Mouse (Mus musculus): Measurements from ENCODE around the gene Prkca.

The Prkca gene

DNA sequence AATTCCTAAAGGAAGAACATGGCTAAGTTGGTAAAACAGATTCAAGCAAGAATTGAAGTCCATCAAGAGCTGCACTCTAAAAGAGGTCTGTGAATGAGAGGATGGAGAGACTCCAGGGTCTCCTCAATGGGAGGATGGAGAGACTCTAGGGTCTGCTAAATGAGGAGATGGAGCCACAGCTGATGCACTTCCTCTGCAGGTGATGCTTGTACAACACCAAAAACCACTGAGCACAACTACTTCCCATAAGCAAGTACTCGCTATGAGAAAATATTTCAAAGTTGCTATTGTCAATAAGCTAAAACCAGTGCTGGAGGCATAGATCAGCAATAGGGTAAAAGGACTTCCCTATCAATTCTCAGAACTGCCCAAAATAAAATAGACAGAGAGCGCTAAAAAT lies 137.1 kb downstream of the Prkca start:
- DNase-seq (ENCODE audit: low spot score): no peak

DNA sequence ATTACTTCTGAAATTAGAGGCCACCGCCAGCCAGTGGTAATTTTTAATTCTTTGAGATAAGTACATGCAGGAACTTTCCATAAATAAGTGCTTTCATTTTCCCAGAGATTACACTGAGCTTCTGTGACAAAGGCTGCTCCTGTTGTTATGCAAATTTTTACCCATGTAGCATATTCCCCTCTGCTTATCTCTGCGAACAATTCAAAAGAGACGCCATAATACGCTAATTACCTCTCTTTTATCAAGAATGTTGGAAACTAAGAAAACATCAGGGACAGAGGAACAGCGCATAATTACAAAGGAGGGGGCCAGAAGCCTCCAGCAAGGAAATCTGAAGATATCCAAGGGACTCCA lies 138.9 kb downstream of the Prkca start:
- DNase-seq (ENCODE audit: low spot score): no peak

DNA sequence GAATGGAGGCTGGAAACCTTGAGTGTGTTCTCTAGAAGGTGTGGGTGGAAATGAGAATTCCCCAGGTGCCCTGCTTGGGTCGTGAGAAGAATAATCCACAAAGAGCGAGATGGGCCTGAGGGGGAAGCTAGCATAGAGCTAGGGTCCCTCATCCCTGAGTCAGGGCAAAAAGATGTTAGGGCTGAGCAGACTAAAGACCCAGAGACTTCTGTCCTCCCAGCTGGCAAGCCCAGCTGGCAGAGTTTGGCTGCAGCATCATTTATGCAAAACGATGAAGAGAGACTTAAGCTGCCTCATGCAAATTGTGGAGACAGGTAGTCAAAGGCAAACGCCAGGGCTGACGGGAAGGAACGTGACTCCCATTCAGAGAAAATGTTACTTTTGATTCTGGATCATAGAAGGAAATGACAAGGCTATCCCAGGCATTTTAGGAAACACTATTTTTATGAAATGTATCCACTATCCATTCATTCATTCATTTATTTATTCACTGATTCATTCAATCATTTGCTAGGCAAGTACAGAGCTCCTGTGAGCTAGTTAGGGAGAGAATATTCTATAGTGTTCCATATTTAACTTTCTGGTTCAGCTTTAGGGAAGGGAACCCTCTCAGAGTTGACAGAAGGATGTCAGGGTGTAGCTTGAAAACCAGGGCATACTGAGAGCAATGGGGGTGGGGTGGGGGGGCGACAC lies 139.4 kb downstream of the Prkca start:
- no peak for DNase-seq (ENCODE audit: low spot score)

DNA sequence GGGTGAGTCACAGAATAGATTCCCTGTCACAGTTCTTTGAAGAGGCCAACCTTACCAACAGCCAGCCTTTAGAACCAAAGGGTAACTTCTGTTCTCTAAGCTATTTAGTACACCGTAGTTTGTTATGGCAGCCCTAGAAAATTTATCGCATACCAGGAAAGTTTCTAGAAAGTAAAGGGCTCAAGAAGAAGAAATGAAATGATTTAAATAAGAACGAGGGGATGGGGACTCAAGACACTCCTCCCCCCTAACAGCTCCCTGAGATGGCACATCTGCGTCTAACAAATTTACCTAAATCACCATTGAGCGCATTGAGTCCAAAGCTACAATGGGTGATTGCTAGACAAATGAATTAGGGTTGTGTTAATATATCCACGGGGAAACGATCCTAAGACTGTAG lies 140.9 kb downstream of the Prkca start:
- DNase-seq (ENCODE audit: low spot score): no peak

DNA sequence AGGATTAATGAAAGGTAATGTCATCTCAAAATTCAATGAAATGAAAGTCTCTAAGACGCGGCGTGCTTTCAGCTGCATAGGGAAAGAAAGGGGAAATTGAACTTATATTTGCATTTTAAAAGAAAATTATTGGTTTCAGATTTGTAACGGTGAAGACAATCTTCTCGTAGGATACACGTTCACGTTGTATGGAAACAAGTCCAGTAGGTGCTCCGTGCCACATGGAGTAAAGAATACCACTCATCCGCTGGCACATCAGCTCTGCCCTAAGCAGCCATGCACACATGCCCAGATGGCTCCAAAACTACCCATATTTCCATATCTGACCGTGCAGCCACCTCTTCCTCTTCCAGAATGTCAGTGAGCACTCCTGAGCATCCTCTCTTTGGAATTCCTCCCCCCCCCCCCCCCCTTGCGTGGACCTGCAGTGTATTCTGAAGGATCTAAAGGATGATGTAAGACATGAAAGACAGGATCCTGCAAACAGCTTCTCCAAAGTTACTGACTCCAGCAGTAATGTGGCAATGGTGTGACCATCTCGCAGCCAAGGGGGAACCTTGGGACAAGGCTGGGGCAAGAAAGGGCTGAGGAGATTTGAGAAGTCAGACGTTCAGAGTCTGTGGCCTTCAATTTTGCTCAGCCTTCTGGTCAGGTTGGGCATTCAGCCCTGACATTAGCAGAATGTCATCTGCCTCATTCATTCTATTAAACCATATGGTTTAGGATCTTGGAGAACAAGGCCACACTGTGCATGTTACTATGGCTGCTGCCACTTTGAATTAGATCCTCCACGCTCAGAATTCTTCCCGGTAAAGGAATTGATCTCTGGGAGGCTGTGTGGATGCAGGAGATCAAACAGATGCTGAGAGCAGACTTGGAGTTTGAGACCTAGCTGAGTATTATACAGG lies 142.8 kb downstream of the Prkca start:
- DNase-seq (ENCODE audit: low spot score): no peak

DNA sequence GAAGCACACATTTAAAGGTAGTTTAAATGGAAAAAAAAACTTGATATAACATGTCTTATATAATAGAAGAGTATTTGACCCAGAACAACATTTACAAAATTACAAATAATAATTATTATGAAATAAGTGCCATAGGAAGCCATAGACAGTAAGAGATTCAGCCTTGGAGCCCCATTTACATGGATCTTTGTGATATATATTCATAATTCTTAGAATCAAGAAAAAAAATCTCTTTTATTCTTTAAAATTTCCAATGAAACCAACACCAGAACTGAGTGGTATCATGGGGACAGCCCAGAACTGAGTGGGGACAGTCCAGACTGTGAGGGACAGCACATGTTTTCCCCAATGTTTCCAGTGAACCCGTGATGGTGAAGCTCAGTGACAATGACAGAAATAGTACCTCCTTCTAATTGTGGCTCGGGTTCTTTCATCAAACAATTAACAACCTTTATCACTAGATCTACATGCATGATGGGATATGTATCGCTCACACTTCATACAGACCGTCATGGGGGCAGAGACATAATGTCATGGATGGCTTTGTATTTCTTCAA lies 144.2 kb downstream of the Prkca start:
- DNase-seq (ENCODE audit: low spot score): no peak

DNA sequence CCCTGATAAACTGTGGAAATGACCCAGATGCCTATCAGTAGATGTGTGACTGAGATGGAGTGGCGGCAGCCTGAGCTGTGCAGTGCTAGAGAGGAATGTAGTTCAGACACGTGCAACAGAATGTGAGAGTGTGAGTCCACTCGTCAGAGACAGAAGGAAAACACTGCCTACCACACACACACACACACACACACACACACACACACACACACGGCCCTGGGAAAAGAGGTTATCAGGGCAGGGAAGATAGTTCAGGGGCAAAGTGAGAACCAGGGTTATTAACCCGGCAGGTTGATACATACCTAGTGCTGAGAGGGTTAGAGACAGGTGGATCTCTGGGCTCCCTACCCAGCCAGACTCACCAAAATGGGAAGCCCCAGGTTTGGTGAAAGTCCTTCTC lies 145.1 kb downstream of the Prkca start:
- DNase-seq (ENCODE audit: low spot score): no peak

DNA sequence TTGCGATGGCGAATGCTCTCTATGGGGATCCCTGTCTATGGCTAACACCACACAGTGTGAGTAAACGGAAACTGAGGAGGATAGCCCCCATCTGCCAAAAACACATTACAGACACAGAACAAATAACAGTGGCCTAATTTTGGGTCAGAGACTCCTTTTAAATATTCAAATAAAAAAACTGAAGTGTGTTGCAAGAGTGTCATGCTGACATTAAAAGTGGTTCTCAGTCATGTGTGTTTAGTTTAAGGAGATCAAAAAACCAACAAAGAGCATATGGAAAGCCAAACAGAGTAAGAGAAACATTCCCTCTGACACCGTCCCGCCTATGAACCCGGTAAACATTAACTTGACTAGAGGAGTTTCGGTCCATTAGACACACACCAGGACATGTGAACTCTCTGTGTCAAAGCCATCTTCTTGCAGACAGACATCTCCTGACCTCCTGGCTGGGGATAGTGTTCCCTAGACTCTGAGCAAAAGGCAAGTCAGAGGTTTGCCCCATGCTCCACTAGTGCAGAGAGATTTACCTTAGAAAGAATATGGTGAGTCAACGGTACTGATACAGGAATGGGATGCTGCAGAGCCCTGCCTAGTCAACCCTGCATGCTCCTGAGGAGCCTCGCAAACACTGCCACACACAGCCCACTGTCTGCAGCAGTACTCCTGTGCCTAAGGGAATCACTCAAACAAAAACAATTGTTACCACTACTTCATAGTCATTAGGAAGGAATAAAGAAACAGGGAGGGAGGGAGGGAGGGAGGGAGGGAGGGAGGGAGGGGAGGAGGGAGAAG lies 146.1 kb downstream of the Prkca start:
- DNase-seq (ENCODE audit: low spot score): no peak

DNA sequence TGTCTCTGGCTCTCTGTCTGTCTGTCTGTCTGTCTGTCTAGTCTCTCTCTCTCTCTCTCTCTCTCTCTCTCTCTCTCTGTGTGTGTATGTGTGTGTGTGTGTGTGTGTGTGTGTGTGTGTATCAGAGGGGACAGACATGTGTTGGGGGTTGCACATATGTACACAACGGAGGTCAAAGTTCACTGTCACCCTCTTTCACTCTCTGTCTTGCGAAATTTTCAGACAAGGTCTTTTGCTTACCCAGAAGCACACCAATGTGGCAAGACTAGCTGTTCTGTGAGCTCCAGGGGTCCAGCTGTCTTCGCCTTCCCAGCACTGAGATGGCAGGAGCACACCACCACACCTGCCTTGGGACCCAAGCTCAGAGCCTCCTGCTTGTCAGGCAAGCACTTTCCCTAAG lies 146.9 kb downstream of the Prkca start:
- no peak for DNase-seq (ENCODE audit: low spot score)

DNA sequence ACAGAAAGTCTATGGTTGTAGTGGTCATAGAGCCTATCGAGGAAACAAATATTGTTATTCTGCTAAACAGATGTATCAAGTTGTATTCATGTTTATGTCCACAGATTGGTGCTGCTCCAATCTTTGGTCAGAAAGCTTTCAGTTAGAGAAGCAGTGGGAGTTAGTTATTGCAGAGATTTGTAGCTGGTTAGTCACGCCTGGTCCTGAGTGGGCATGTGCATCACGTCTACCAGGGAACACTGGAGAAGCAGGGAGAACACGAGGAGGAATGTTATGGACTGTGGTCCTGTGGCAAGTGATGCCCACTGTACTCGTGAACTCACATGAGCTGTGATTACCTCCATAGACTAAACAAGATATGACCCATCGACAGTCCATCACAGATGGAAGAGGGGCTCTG lies 153.4 kb downstream of the Prkca start:
- DNase-seq (ENCODE audit: low spot score): no peak

DNA sequence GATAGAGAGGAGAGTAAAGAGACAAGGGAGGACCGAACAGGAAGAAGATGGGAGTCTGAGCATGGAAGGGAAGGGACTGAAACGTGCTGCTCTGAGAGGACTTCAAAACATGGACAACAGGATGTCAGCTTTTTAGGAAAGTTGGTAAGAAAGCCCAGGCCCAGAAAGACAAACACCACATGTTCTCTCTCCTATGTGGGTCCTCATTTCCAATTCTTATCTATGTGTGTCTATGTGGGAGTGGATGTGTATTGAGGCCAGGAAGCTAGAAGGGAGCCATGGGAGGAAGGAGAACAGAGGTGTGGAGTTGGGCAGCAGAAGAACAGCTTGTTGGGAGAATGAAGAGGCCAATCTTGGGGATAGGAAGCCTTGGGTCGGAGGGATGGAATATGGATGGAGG lies 154.4 kb downstream of the Prkca start:
- no peak for DNase-seq (ENCODE audit: low spot score)

DNA sequence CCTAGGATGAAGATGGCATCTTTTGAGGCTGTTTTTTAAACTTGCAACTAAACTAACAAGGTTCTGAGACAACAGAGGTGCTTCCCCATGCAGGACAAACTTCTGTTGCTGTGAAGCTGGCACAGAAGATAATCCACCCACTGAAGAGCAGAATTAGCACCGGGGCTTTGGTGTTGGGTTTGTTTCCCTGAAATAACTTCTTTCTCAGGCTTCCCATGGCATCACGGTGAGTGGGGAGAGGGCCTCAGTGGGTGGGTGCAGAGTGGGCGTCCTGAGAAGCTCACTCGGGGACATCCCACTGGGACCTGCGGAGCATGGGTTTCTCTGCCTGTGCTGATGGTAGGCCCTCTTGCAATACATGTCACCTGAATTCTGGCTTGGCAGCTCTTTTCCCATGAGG lies 161.3 kb downstream of the Prkca start:
- DNase-seq (ENCODE audit: low spot score): no peak

DNA sequence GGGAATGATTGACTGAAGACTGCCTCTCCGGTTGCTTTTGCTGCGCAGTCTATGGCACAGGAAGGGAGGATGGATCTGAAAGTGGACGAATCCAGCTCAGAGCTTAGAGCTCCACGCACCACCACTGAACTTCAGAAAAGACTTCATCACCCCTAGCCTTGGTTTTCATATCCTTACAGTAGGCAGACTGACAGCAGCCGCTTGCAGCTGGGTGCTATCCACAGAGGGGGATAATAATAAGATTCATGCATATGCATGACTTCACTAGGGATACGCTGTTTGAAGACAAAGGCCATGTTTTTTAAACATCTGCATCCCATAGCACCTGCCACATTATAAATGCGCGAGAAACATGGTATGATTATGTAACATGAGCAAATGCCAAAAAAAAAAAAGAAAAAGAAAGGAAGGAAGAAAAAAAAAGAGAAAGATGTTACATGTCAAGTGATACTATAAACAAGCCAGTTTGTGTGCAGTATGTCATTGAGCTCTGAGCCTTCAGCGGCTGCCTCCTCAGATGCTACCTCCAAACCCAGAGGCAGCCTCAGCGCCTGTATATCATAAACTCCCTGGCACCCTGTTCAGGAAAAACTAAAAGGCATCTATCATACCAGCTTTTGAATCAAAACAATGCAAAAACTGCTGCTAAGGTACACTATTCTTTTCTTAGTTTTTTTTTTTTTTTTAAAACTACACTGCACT lies 162.6 kb downstream of the Prkca start:
- no peak for DNase-seq (ENCODE audit: low spot score)

DNA sequence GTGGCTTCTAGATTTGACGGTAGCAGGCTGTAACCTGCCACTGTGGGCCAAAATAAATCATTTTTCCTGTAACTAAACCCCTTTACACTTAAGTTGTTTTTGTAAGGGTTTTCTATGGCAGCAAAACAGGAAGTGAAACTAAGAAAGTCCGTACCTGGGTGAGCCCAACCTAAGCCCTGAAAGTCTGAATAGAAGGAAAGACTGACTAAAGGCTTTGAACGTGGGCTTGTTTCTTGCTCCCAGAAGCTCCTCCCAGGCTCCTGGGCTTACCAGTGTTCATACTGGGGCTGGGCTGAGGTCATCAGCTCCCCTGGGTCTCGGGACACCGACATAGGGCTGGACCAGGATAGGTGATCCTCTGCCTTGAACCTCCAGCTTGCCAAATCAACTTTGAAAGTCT lies 164.9 kb downstream of the Prkca start:
- DNase-seq (ENCODE audit: low spot score): no peak

DNA sequence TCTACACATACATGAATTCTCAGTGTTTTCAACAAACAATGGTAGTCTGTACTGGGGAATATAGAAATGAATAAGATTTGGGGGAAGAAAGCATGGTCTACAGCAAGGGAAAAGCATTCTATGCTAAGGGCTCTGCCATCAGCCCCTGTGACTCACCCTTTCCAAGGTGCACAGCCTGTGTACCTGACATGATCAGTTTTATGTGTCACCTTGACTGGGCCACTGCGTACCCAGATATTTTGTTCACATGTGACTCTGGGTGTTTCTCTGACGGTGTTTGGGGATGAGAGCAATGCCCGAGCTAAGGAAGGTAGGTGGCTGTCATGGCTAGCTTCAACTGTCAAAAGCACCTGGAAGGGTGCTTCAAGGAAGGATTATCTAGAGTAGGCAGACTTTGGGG lies 165.5 kb downstream of the Prkca start:
- DNase-seq (ENCODE audit: low spot score): no peak

DNA sequence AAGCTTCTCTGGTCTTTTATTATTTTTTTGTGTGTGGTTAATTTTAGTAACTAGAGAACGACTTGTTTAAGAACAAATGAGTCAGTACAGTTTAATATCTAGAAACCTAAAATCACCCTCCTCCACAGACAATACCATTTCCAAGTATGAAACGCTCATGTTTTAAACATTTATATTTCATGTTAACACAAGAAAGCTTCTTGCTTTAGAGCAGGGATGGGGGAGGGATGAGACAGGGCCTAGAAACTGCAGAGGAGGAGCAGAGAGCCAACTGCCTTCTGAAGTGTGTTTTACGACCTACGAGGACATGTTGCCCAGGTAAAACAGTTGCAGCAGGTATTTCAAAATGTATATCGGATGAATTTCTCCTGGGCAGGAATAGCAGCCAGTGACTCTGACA lies 167.0 kb downstream of the Prkca start:
- DNase-seq (ENCODE audit: low spot score): no peak

DNA sequence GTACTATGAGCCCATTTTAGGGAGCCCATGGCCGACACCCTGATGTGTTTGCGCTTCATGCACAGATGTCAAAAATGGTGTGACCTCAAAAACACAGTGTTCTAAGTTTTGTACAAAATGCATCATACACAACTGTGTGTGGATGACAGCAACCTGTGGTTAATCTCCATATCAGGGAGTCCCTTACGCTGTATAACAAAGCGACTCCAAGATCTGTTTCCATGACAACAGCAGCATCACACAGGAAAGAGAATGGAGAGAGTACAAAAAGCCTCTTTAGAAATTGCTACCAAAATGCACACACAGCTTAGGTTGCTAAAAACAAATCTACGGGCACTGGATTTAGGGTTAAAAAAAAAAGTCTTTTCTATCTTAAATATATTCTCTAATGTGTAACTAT lies 171.8 kb downstream of the Prkca start:
- DNase-seq (ENCODE audit: low spot score): no peak

DNA sequence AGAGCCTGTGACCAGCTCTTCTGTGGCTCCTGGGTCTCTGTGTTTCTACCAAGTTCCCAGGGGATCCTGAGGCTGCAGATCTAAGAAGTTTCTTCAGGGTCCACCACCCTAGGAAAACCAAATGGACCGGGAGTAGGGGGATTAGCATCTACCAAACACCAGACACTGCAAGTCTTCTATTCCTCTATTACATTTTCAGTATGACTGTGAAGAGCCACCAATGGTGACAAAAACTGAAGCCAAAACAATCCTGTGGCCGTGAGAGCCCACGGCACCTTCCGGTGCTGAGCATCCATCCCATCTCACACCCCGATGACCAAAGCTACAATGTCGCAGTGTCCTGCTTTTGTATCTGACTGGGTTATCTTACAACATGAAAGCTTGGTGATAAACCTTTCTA lies 172.5 kb downstream of the Prkca start:
- no peak for DNase-seq (ENCODE audit: low spot score)

DNA sequence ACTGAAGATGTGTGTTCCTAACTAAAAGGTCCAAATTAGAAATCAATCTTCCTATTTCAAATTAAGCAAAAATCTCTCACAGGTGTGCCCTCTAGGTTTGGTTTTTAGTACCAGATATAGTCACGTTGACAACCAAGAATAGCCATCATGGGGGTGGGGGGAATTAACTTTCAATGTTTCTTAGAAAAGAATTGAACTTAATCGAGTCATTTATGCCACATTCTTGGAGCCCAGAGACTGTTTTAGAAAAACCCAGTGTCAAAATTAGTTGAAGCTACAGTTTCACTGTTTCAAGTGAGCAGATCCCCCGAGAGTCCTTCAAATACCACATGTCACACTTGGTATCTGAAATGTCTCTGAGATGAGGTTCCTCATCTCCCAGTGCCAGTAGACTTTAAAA lies 173.6 kb downstream of the Prkca start:
- no peak for DNase-seq (ENCODE audit: low spot score)

DNA sequence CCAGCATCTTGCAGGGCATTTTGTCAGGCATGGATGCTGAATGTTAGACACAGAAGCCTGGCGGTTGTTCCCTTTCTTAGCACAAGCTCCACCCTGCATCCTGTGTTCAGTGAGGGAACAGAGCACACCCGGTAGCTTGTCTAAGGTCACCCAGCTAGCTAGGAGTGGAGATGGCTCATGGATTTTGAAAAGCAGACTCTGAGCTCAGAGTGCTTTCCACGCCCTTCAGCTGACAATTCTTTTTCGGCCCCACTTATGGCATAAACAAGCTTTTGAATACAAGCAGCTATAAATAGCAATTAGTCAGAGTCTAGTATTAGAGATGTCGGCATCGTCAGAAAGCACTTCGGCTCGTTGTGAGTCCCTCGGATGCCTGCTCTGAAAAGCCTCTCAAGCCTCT lies 178.0 kb downstream of the Prkca start:
- DNase-seq (ENCODE audit: low spot score): no peak

DNA sequence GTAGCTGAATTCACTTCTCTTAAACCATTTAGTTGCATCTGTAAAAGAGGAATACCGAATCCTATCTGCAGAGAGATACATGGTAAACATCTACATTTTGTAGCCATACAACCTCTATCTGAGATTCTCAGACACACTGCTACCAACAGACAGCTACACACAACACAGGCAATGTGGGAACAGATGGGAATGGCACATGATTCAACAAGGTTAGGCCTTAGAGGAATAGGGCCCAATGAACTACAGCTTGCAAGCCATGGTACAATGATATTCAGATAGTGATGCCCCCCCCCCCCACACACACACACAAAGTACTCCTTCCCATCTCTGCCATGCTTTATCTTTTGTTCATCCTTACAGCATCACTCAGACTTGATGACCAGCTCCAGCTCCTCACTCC lies 181.1 kb downstream of the Prkca start:
- DNase-seq (ENCODE audit: low spot score): no peak

DNA sequence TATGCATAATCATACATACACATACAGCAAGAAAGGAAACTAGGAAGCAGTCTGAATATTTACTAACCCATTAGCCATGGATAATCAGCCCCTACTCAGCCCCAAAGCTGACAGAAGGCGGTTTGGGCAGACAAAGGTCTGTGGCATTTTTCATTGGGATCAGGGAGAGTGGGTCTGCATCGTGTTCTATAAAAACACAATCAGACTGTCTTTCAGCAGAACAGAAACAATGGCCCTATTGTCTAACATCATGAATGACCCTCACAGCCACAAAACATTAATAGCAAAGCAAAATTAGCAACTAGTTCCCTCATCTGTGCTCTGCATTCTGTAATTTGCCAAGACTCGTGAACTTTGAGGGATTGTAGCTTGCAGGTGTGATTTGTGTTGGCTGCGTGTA lies 181.6 kb downstream of the Prkca start:
- no peak for DNase-seq (ENCODE audit: low spot score)

Data from adipocyte (in vitro differentiated cells).